In the genomic region with DNA sequence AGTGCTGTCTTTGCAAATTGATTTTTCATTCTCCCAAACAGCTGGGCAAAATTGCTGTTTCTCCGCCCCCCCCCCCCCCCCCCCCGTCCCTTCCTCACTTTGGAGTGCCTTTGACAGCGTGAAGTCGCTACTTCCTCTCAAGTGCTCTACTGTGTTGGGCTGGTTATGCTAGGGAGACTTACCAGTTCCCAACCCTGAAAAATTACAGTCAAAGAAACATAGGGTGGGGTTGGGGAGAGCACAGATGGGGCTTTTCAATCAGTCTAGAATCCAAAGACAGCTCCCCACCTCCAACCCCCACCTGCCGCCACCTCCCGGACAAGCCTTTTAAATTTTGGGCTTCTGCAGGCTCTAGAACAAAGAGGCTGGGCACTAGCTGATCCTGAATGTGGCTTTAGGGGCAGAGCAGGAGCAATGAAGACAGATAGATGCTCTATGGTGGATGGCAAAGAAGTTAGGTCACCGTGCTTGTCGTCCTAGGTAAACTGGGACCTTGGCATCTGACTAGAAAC, we compare ENCODE assay signal across 8 mouse cellular contexts. TPM values are rescaled to one million over a fixed set of nuclear protein-coding genes. Genes with fewer than 3 reads are reported as not detected.
A peak's percentile ranks its signal among the peaks of the same experiment; 100 is the strongest.
DNase-seq lines count a peak whose midpoint lies in the region; ATAC-seq and TF ChIP-seq lines count a peak whose summit lies in the region.

No protein-coding gene starts in this region.

- peak overlapping the region; percentile 77 for H3K4me3 ChIP-seq in lung, embryonic 16.5 days (ENCODE audit: low read length)
- H3K4me3 ChIP-seq in liver, postnatal 0 days (ENCODE audit: low read depth, low read length): peak overlapping the region; percentile 65

- TF ChIP-seq CTCF in liver, postnatal 0 days (IDR thresholded peaks at IDR 0.05; ENCODE audit: low read depth): no peak

- peak overlapping the region; percentile 18 for H3K27ac ChIP-seq in lung, embryonic 16.5 days (ENCODE audit: low read length)
- peak overlapping the region; percentile 66; the same call in 1 of the 2 replicates for H3K27ac ChIP-seq in liver, postnatal 0 days (ENCODE audit: low read depth)

- H3K4me2 ChIP-seq in lung, embryonic 16.5 days (ENCODE audit: low read depth, low read length): peak overlapping the region; percentile 100
- peak overlapping the region; percentile 98 for H3K4me2 ChIP-seq in liver, postnatal 0 days (ENCODE audit: low read depth, low read length)

- H3K36me3 ChIP-seq in lung, embryonic 16.5 days (ENCODE audit: control insufficient read depth, insufficient read depth, low read length): no peaks in the 10 kb centered on the region
- H3K36me3 ChIP-seq in liver, postnatal 0 days (replicated peaks; ENCODE audit: insufficient read depth, low read length): no peaks in the 10 kb centered on the region

- peak; percentile 61 for ATAC-seq in lung, embryonic 16.5 days (ENCODE audit: low read depth)
- peak; percentile 45 for ATAC-seq in granulocyte monocyte progenitor cell, adult 5-6 weeks (replicated peaks; ENCODE audit: poor library complexity, severe bottlenecking)
- no peak for ATAC-seq in liver, postnatal 0 days

- no peaks in the 10 kb centered on the region for H3K9me3 ChIP-seq in lung, embryonic 16.5 days (ENCODE audit: control insufficient read depth, low read length)
- no peaks in the 10 kb centered on the region for H3K9me3 ChIP-seq in liver, postnatal 0 days (ENCODE audit: low read length)

- 8% methylated on average over 6 of the region's 8 CpGs for WGBS in lung, embryonic 16.5 days
- 11% methylated on average over 6 of the region's 8 CpGs for whole genome bisulfite sequencing in liver, postnatal 0 days (ENCODE audit: insufficient replicate concordance)

- H3K9ac ChIP-seq in lung, embryonic 16.5 days (ENCODE audit: low read length): peak overlapping the region; percentile 83
- H3K9ac ChIP-seq in liver, postnatal 0 days (replicated peaks): peak overlapping the region; percentile 73

- no peak for DNase-seq in lung, postnatal 36 days
- peak; percentile 28 for DNase-seq in cerebellum, adult 11-12 months
- DNase-seq in liver, postnatal 0 days: no peak
- DNase-seq in adipocyte (ENCODE audit: low spot score): no peak
- no peak for DNase-seq in gastrocnemius, postnatal 10 days
- no peak for DNase-seq in right cerebral cortex, adult 2 months (ENCODE audit: low spot score in 2 of 2)

- H3K4me1 ChIP-seq in lung, embryonic 16.5 days (replicated peaks; ENCODE audit: control insufficient read depth, insufficient read depth, low read length): peaks cover 16% of the 10 kb centered on the region
- peaks cover 25% of the 10 kb centered on the region for H3K4me1 ChIP-seq in liver, postnatal 0 days (ENCODE audit: insufficient read depth)

- TF ChIP-seq EP300 in liver, postnatal 0 days (IDR thresholded peaks at IDR 0.05; ENCODE audit: low read depth): no peak

- no peaks in the 10 kb centered on the region; the same call in 1 of the 2 replicates for H3K27me3 ChIP-seq in lung, embryonic 16.5 days (ENCODE audit: control insufficient read depth, insufficient read depth, low read depth, low read length)
- H3K27me3 ChIP-seq in liver, postnatal 0 days (ENCODE audit: insufficient read depth, low read length): peaks cover 22% of the 10 kb centered on the region

RNA-seq across cellular contexts. Expression of a gene that starts 46.6 kb away (rescaled TPM):
- 31.9 and 36.2 TPM in 2 replicates for polyA plus RNA-seq in lung, embryonic 16.5 days (2015; fragmentation: Nextera tagmentation; extraction: Ambion mirVana)
- not detected in 2 replicates for total RNA-seq in granulocyte monocyte progenitor cell, adult 5-6 weeks (2014; fragmentation: Nextera tagmentation)
- total RNA-seq in granulocyte monocyte progenitor cell, adult 5-6 weeks (2017): not detected in 2 replicates
- 2.7 and 2.9 TPM in 2 replicates for polyA plus RNA-seq in liver, postnatal 0 days (2015; fragmentation: Nextera tagmentation; extraction: Ambion mirVana)
- total RNA-seq in gastrocnemius, postnatal 10 days (2021): 10 to 100 TPM in 1 of 2 experiments, 1 to 10 TPM in 1; 8.6 to 11.9 TPM

Comparison
In these comparisons a context has a peak if more than half of its experiments do, and no peak if none do; other contexts are left out.
1. RNA of a gene that starts 46.6 kb away (total RNA-seq): 8.6 to 11.9 TPM in gastrocnemius, postnatal 10 days; not detected in granulocyte monocyte progenitor cell, adult 5-6 weeks; every median in the first group is over 4 times any median in the second.